Mouse (Mus musculus): Measurements from ENCODE around the gene Gm30191.

DNA sequence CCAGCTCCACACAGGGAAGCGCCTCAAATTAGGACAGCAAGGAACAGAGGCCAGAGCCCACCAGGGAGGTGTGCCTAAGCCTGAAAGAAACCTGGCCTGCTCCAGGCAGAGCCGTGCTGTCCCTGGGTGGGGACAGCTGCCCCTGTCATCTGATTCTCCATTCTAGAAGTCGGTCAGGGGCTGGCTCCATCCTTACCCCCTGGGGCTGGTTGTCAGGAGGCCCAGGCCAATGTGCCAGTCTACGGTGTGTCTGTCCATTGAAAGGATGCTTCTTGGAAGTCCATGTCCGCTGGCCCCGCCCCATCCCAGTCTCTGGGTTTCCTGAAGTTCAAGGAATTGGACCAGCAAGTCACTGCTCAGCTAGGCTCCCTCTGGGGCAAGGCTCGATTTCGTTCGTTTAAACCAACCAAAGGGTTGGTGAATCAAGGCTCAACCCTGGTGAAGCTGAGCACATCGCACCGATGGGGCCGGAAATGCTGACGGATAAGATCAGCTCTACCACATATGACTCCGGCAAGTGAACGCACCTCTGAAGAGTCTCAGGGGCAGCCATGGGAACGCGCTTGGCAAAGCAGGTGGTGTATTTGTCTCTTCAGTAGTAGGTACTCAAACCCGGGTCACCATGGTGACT lies 46.4 kb downstream of the Gm30191 start:
- no peak for TF ChIP-seq POLR2A (IDR thresholded peaks at IDR 0.05; ENCODE audit: borderline replicate concordance, insufficient read depth, low read length)
- TF ChIP-seq CTCF (IDR thresholded peaks at IDR 0.05; ENCODE audit: borderline replicate concordance, insufficient read depth, low read depth, low read length), result no peak
